Mouse (Mus musculus) forebrain, embryonic 14.5 days (tissue): ENCODE measurements around the gene Irak1bp1. TPM values are rescaled to one million over a fixed set of nuclear protein-coding genes. Genes with fewer than 3 reads are reported as not detected.

Experiments used
- ATAC-seq: fragments of 200-750 bp; cut with Nextera tagmentation; 2 replicates; pipeline ENCODE4 v1.8.0; 2017; ENCODE audit warnings: mild to moderate bottlenecking, moderate library complexity
- DNase-seq: peaks from one replicate; pipeline ENCODE4 v3.0.0-alpha.2; 2015; ENCODE audit warnings: low spot score
- H3K27ac ChIP-seq: fragments of 300-500 bp; sonication (generic); 2 replicates; pipeline ENCODE4 v1.5.1; 2014; ENCODE audit warnings: low read depth, mild to moderate bottlenecking, control low read depth, low read length, moderate library complexity
- H3K27me3 ChIP-seq: fragments of 300-500 bp; sonication (generic); replicated peaks from 2 replicates; pipeline ENCODE4 v1.6.1; 2014; ENCODE audit warnings: low read length, control low read depth, mixed read lengths; ENCODE audit not compliant: control insufficient read depth, insufficient read depth
- H3K36me3 ChIP-seq: fragments of 300-500 bp; sonication (generic); 2 replicates; pipeline ENCODE4 v1.6.1; 2014; ENCODE audit warnings: low read length, control low read depth; ENCODE audit not compliant: control insufficient read depth, insufficient read depth
- H3K4me1 ChIP-seq: fragments of 300-500 bp; sonication (generic); 2 replicates; pipeline ENCODE4 v1.6.1; 2014; ENCODE audit warnings: antibody characterized with exemption, low read length, control low read depth; ENCODE audit not compliant: control insufficient read depth, insufficient read depth
- H3K4me2 ChIP-seq: fragments of 300-500 bp; sonication (generic); 2 replicates; pipeline ENCODE4 v1.6.1; 2014; ENCODE audit warnings: mild to moderate bottlenecking, control low read depth, low read length
- H3K4me3 ChIP-seq: fragments of 300-500 bp; sonication (generic); 2 replicates; pipeline ENCODE4 v1.5.1; 2014; ENCODE audit warnings: low read depth, low read length, control low read depth
- H3K9ac ChIP-seq: fragments of 300-500 bp; sonication (generic); 2 replicates; pipeline ENCODE4 v1.6.1; 2014; ENCODE audit warnings: mild to moderate bottlenecking, low read length, control low read depth, moderate library complexity
- H3K9me3 ChIP-seq: fragments of 300-500 bp; sonication (generic); replicated peaks from 2 replicates; pipeline ENCODE4 v1.6.1; 2016; ENCODE audit warnings: low read length, control low read depth, mixed read lengths; ENCODE audit not compliant: control insufficient read depth
- WGBS: fragments of 180-500 bp; shearing (Covaris S2); extraction: QIAGEN DNeasy Blood & Tissue Kit; methylation state at CpG from one replicate; pipeline ENCODE4 v1.1.7; 2014; 5-methylcytosine and 5-hydroxymethylcytosine counted together
- polyA plus RNA-seq: library from polyadenylated mRNA; unstranded; fragments of >200 nt; fragmentation: Nextera tagmentation; extraction: Ambion mirVana; gene quantifications from 2 replicates; pipeline ENCODE4 v1.2.1, GENCODE M21; 2014

The Irak1bp1 gene
- polyA plus RNA-seq, 1 experiment from 2014 or later: 47.5 TPM

GRCm38 (mm10) chr9:82861775-82862430, 32.6 kb downstream of the Irak1bp1 start:
- no peak for ATAC-seq
- H3K27me3 ChIP-seq: no peaks in the 10 kb centered on the region
- H3K4me1 ChIP-seq: no peaks in the 10 kb centered on the region
- no peak overlapping the region for H3K27ac ChIP-seq
- no peak overlapping the region for H3K4me3 ChIP-seq
- no peak for DNase-seq
- no peak overlapping the region for H3K9ac ChIP-seq
- H3K4me2 ChIP-seq: no peak overlapping the region
- H3K36me3 ChIP-seq: peaks cover 13% of the 10 kb centered on the region; the same call in 1 of the 2 replicates
- 85% methylated on average over 3 of the region's 3 CpGs for WGBS
- no peaks in the 10 kb centered on the region for H3K9me3 ChIP-seq

- DNase-seq (no peak), ATAC-seq (no peak)
- H3K9ac ChIP-seq: no peak overlapping the region
- 69% methylated on average over 1 of the region's 1 CpGs for WGBS
- no peaks in the 10 kb centered on the region for H3K4me1 ChIP-seq
- H3K27ac ChIP-seq: no peak overlapping the region
- no peak overlapping the region for H3K4me2 ChIP-seq
- no peaks in the 10 kb centered on the region for H3K27me3 ChIP-seq
- no peaks in the 10 kb centered on the region for H3K9me3 ChIP-seq
- peaks cover 30% of the 10 kb centered on the region for H3K36me3 ChIP-seq
- no peak overlapping the region for H3K4me3 ChIP-seq
These were observed 36.8 kb downstream of the Irak1bp1 start for GRCm38 (mm10) chr9:82866121-82866520.

GRCm38 (mm10) chr9:82867698-82868097, 38.4 kb downstream of the Irak1bp1 start:
- Histone ChIP-seq H3K4me3 (no peak overlapping the region), H3K4me1 (no peaks in the 10 kb centered on the region), H3K4me2 (no peak overlapping the region), H3K36me3 (peaks cover 40% of the 10 kb centered on the region), H3K9me3 (no peaks in the 10 kb centered on the region), H3K27me3 (no peaks in the 10 kb centered on the region), H3K9ac (no peak overlapping the region), H3K27ac (no peak overlapping the region)
- ATAC-seq: no peak
- DNase-seq: no peak
- 84% methylated on average over 3 of the region's 3 CpGs for WGBS

GRCm38 (mm10) chr9:82877078-82877477, 47.7 kb downstream of the Irak1bp1 start:
- Histone ChIP-seq H3K36me3 (peaks cover 72% of the 10 kb centered on the region), H3K4me3 (no peak overlapping the region), H3K27me3 (no peaks in the 10 kb centered on the region), H3K27ac (no peak overlapping the region), H3K9me3 (no peaks in the 10 kb centered on the region), H3K9ac (no peak overlapping the region), H3K4me2 (no peak overlapping the region), H3K4me1 (no peaks in the 10 kb centered on the region)
- DNase-seq: no peak
- ATAC-seq: no peak
- 98% methylated on average over 1 of the region's 1 CpGs for WGBS

- no peak overlapping the region for H3K4me2 ChIP-seq
- H3K27me3 ChIP-seq: no peaks in the 10 kb centered on the region
- peaks cover 64% of the 10 kb centered on the region for H3K36me3 ChIP-seq
- no peak for ATAC-seq
- H3K9me3 ChIP-seq: no peaks in the 10 kb centered on the region
- no peak overlapping the region for H3K9ac ChIP-seq
- no peaks in the 10 kb centered on the region for H3K4me1 ChIP-seq
- no peak overlapping the region for H3K4me3 ChIP-seq
- peak; percentile 18 for DNase-seq
- H3K27ac ChIP-seq: no peak overlapping the region
These were observed 54.8 kb downstream of the Irak1bp1 start for GRCm38 (mm10) chr9:82884177-82884576.

GRCm38 (mm10) chr9:82888645-82889044, 59.3 kb downstream of the Irak1bp1 start:
- no peak for ATAC-seq
- peaks cover 60% of the 10 kb centered on the region for H3K36me3 ChIP-seq
- H3K4me1 ChIP-seq: no peaks in the 10 kb centered on the region
- H3K4me2 ChIP-seq: no peak overlapping the region
- no peaks in the 10 kb centered on the region for H3K9me3 ChIP-seq
- H3K4me3 ChIP-seq: no peak overlapping the region
- peak; percentile 16 for DNase-seq
- no peak overlapping the region for H3K9ac ChIP-seq
- no peak overlapping the region for H3K27ac ChIP-seq
- H3K27me3 ChIP-seq: no peaks in the 10 kb centered on the region

Other genes starting within 250 kb of the Irak1bp1 start
- 81.2 and 108 TPM in 2 replicates for gene Phip, start 146.0 kb downstream of the Irak1bp1 start, polyA plus RNA-seq